Mouse (Mus musculus) kidney, adult 2 months (tissue): ENCODE data around the gene Fam217a. TPM values are rescaled to one million over a fixed set of nuclear protein-coding genes. Genes with fewer than 3 reads are reported as not detected.
"Not testable (repeated sequence)": the region's sequence is repeated elsewhere in the genome, so short reads cannot be mapped to it uniquely, and the experiment has no call there.

Experiments
- DNase-seq: peaks from one replicate; pipeline ENCODE4 v3.0.0; 2021
- H3K27ac ChIP-seq: fragments of 200-500 bp; 2 replicates; pipeline ENCODE4 v1.5.1; 2012; ENCODE audit warnings: low read depth, low read length, control low read depth, inconsistent platforms; ENCODE audit not compliant: insufficient read depth
- H3K27me3 ChIP-seq: fragments of 200-500 bp; replicated peaks from 2 replicates; pipeline ENCODE4 v1.6.1; 2012; ENCODE audit warnings: mild to moderate bottlenecking, moderate library complexity, low read length, inconsistent platforms; ENCODE audit not compliant: control insufficient read depth, insufficient read depth
- H3K36me3 ChIP-seq: fragments of 200-500 bp; 2 replicates; pipeline ENCODE4 v1.6.1; 2012; ENCODE audit warnings: mild to moderate bottlenecking, moderate library complexity, low read length, inconsistent platforms; ENCODE audit not compliant: control insufficient read depth, insufficient read depth
- H3K4me1 ChIP-seq: fragments of 200-500 bp; 2 replicates; pipeline ENCODE4 v1.6.1; 2011; ENCODE audit warnings: low read length; ENCODE audit not compliant: control insufficient read depth, insufficient read depth
- H3K4me3 ChIP-seq: fragments of 200-500 bp; 2 replicates; pipeline ENCODE4 v1.5.1; 2011; ENCODE audit warnings: mild to moderate bottlenecking, low read depth, low read length, control low read depth; ENCODE audit not compliant: insufficient read depth
- CTCF ChIP-seq: fragments of 200-500 bp; conservative IDR thresholded peaks from 2 replicates; pipeline ENCODE4 v1.5.1; 2011; ENCODE audit warnings: low read depth, mild to moderate bottlenecking, control low read depth, low read length, moderate library complexity, mixed read lengths; ENCODE audit not compliant: insufficient read depth, insufficient read length
- POLR2A ChIP-seq: fragments of 200-500 bp; IDR thresholded peaks from one replicate; pipeline ENCODE4 v1.6.1; 2011; ENCODE audit warnings: low read depth, low read length, control low read depth
- WGBS: fragments of 180-500 bp; shearing (Covaris S2); methylation state at CpG from one replicate; pipeline ENCODE4 v1.1.7; 2018; 5-methylcytosine and 5-hydroxymethylcytosine counted together
- polyA plus RNA-seq: library from polyadenylated mRNA; depleted of rRNA; stranded (reverse); fragments of >200 nt; gene quantifications from 2 replicates; pipeline ENCODE4 v1.2.3, GENCODE M21; 2012; rRNA removed

Fam217a gene
- polyA plus RNA-seq, 1 experiment: 2.0 TPM

GRCm38 (mm10) chr13:34873801-34874681, 50.1 kb downstream of the Fam217a start:
- Histone ChIP-seq H3K4me3 (peak overlapping the region; percentile 88), H3K4me1 (peaks cover 6% of the 10 kb centered on the region; the same call in 1 of the 2 replicates), H3K36me3 (no peaks in the 10 kb centered on the region), H3K27ac (peak overlapping the region; percentile 75; the same call in 1 of the 2 replicates), H3K27me3 (no peaks in the 10 kb centered on the region)
- peak; percentile 62 for TF ChIP-seq POLR2A
- no peak for TF ChIP-seq CTCF
- peak; percentile 97 for DNase-seq
- 3% methylated on average over 45 of the region's 45 CpGs for WGBS

- no peaks in the 10 kb centered on the region for H3K27me3 ChIP-seq
- H3K4me3 ChIP-seq: no peak overlapping the region
- H3K27ac ChIP-seq: no peak overlapping the region
- TF ChIP-seq POLR2A (no peak), CTCF (peak; percentile 34)
- no peaks in the 10 kb centered on the region for H3K36me3 ChIP-seq
- 37% methylated on average over 7 of the region's 7 CpGs for WGBS
- peak; percentile 69 for DNase-seq
- no peaks in the 10 kb centered on the region for H3K4me1 ChIP-seq
These were observed 59.5 kb downstream of the Fam217a start for GRCm38 (mm10) chr13:34864420-34865169.

GRCm38 (mm10) chr13:34861166-34861565, 62.9 kb downstream of the Fam217a start:
- H3K27me3 ChIP-seq, H3K27ac ChIP-seq, H3K4me1 ChIP-seq, DNase-seq, H3K36me3 ChIP-seq, H3K4me3 ChIP-seq: not testable (repeated sequence)
- 37% methylated on average over 7 of the region's 8 CpGs for WGBS

Other genes starting within 250 kb of the Fam217a start
- 0.09 TPM in 1 of 2 replicates, not detected in the other for gene Fam50b, start 189.5 kb downstream of the Fam217a start, polyA plus RNA-seq
- gene Prpf4b, start 49.0 kb downstream of the Fam217a start, polyA plus RNA-seq: 10.3 and 15.3 TPM in 2 replicates
- not detected in 2 replicates for gene 4933417A18Rik, start 99 bp upstream of the Fam217a start, polyA plus RNA-seq
- gene Eci3, start 39.5 kb upstream of the Fam217a start, polyA plus RNA-seq: 106 and 129 TPM in 2 replicates
- gene Eci2, start 102.8 kb upstream of the Fam217a start, polyA plus RNA-seq: 76.2 and 82.5 TPM in 2 replicates